Mouse (Mus musculus) left cerebral cortex, postnatal 10 days (tissue): ENCODE data around the gene Tsc22d3. TPM values are rescaled to one million over a fixed set of nuclear protein-coding genes. Genes with fewer than 3 reads are reported as not detected.
A peak's percentile ranks its signal among the peaks of the same experiment; 100 is the strongest.

Source experiments
- DNase-seq, 2 experiments: peaks; one replicate each; pipeline ENCODE4 v3.0.0; 2021 to 2022; ENCODE audit warnings: low spot score in 2 of 2, mixed read lengths in 1 of 2; ENCODE audit errors: extremely low spot score in 1 of 2
- intact Hi-C: fragments of 180-260 bp; cut with DNase I; formaldehyde crosslinking; loops from one replicate; pipeline ENCODE4 v1.15.1; 2025
- total RNA-seq, 2 experiments: library from RNA; stranded (reverse); gene quantifications; 2 replicates each; pipeline ENCODE4 v1.2.3; 2021

Gene Tsc22d3
- total RNA-seq, result 10 to 100 TPM; 59.2 to 91.3 TPM

GRCm38 (mm10) chrX:140600410-140601109 lies at the start of gene Tsc22d3:
Gene Tsc22d3, minus strand, starts transcription at chrX:140600659.
- intact Hi-C loops, result loop anchor here (5.0 kb wide), 1 partner anchor 108 kb away; no protein-coding TSS in a partner anchor
- peak in 1 of 2 experiments; percentile 29 for DNase-seq

GRCm38 (mm10) chrX:140639592-140639991 lies 39.1 kb upstream of the Tsc22d3 start:
- intact Hi-C loops, result no loop called here
- DNase-seq, result no peak

- intact Hi-C loops, result no loop called here
- DNase-seq, result no peak
Measured at GRCm38 (mm10) chrX:140638028-140638427, 37.6 kb upstream of the Tsc22d3 start.

GRCm38 (mm10) chrX:140624875-140625594 lies 24.6 kb upstream of the Tsc22d3 start:
- intact Hi-C loops, result no loop called here
- DNase-seq, result no peak

- intact Hi-C loops, result no loop called here
- no peak for DNase-seq
Measured at GRCm38 (mm10) chrX:140609938-140610337, 9.5 kb upstream of the Tsc22d3 start.

- no peak for DNase-seq
- intact Hi-C loops, result loop anchor here (5.0 kb wide), 1 partner anchor 110 kb away; no protein-coding TSS in a partner anchor
Measured at GRCm38 (mm10) chrX:140601884-140602283, 1.4 kb upstream of the Tsc22d3 start.

GRCm38 (mm10) chrX:140601311-140601710 lies 852 bp upstream of the Tsc22d3 start:
- intact Hi-C loops, result loop anchor here (5.0 kb wide), 1 partner anchor 109 kb away; no protein-coding TSS in a partner anchor

GRCm38 (mm10) chrX:140599561-140600409 lies 674 bp downstream of the Tsc22d3 start:
- peak in 1 of 2 experiments; percentile 20 for DNase-seq
- intact Hi-C loops, result loop anchor here (5.0 kb wide), 1 partner anchor 107 kb away; no protein-coding TSS in a partner anchor

More at GRCm38 (mm10) chrX:140601311-140601710, 852 bp upstream of the Tsc22d3 start:
- DNase-seq, result no peak

GRCm38 (mm10) chrX:140598850-140599560 lies 1.5 kb downstream of the Tsc22d3 start:
- intact Hi-C loops, result no loop called here
- peak in 1 of 2 experiments; percentile 59 for DNase-seq

GRCm38 (mm10) chrX:140598194-140598849 lies 2.1 kb downstream of the Tsc22d3 start:
- peak in 1 of 2 experiments; percentile 15 for DNase-seq
- intact Hi-C loops, result no loop called here

GRCm38 (mm10) chrX:140591176-140591575 lies 9.3 kb downstream of the Tsc22d3 start:
- intact Hi-C loops, result no loop called here
- DNase-seq, result no peak

GRCm38 (mm10) chrX:140590142-140590541 lies 10.3 kb downstream of the Tsc22d3 start:
- DNase-seq, result no peak
- intact Hi-C loops, result no loop called here

- DNase-seq, result no peak
- intact Hi-C loops, result no loop called here
Measured at GRCm38 (mm10) chrX:140589194-140589751, 11.2 kb downstream of the Tsc22d3 start.

GRCm38 (mm10) chrX:140588534-140588933 lies 11.9 kb downstream of the Tsc22d3 start:
- peak in 1 of 2 experiments; percentile 19 for DNase-seq
- intact Hi-C loops, result no loop called here

GRCm38 (mm10) chrX:140580416-140580815 lies 20.0 kb downstream of the Tsc22d3 start:
- DNase-seq, result no peak
- intact Hi-C loops, result no loop called here

- intact Hi-C loops, result no loop called here
- DNase-seq, result no peak
Measured at GRCm38 (mm10) chrX:140575636-140576035, 24.8 kb downstream of the Tsc22d3 start.

- DNase-seq, result no peak
- intact Hi-C loops, result no loop called here
Measured at GRCm38 (mm10) chrX:140575200-140575599, 25.3 kb downstream of the Tsc22d3 start.
